Mouse (Mus musculus): Measurements from ENCODE around the gene Sv2b.
"Not testable (repeated sequence)": the region's sequence is repeated elsewhere in the genome, so short reads cannot be mapped to it uniquely, and the experiment has no call there.

The Sv2b gene

GRCm38 (mm10) chr7:75308457-75309312 is at the start of gene Sv2b:
TSS of gene Sv2b (minus strand) at chr7:75309262.
- ATAC-seq (ENCODE audit: insufficient number of reproducible peaks, low FRiP score, low TSS enrichment) = peak; percentile 56

GRCm38 (mm10) chr7:75358284-75358851 is 49.3 kb upstream of the Sv2b start:
- no peak for ATAC-seq (ENCODE audit: insufficient number of reproducible peaks, low FRiP score, low TSS enrichment)

- ATAC-seq (ENCODE audit: insufficient number of reproducible peaks, low FRiP score, low TSS enrichment) = no peak
These were observed 46.5 kb upstream of the Sv2b start for GRCm38 (mm10) chr7:75355521-75355920.

- no peak for ATAC-seq (ENCODE audit: insufficient number of reproducible peaks, low FRiP score, low TSS enrichment)
These were observed 43.8 kb upstream of the Sv2b start for GRCm38 (mm10) chr7:75352777-75353374.

- no peak for ATAC-seq (ENCODE audit: insufficient number of reproducible peaks, low FRiP score, low TSS enrichment)
These were observed 41.1 kb upstream of the Sv2b start for GRCm38 (mm10) chr7:75350172-75350571.

- no peak for ATAC-seq (ENCODE audit: insufficient number of reproducible peaks, low FRiP score, low TSS enrichment)
These were observed 23.2 kb upstream of the Sv2b start for GRCm38 (mm10) chr7:75332311-75332710.

- peak; percentile 99 for ATAC-seq (ENCODE audit: insufficient number of reproducible peaks, low FRiP score, low TSS enrichment)
These were observed 20.7 kb upstream of the Sv2b start for GRCm38 (mm10) chr7:75329740-75330142.

GRCm38 (mm10) chr7:75328721-75329362 is 19.8 kb upstream of the Sv2b start:
- no peak for ATAC-seq (ENCODE audit: insufficient number of reproducible peaks, low FRiP score, low TSS enrichment)

GRCm38 (mm10) chr7:75325273-75325672 is 16.2 kb upstream of the Sv2b start:
- ATAC-seq (ENCODE audit: insufficient number of reproducible peaks, low FRiP score, low TSS enrichment) = no peak

- not testable (repeated sequence) for ATAC-seq (ENCODE audit: insufficient number of reproducible peaks, low FRiP score, low TSS enrichment)
These were observed 13.7 kb upstream of the Sv2b start for GRCm38 (mm10) chr7:75322742-75323141.

GRCm38 (mm10) chr7:75320009-75320408 is 10.9 kb upstream of the Sv2b start:
- no peak for ATAC-seq (ENCODE audit: insufficient number of reproducible peaks, low FRiP score, low TSS enrichment)

- ATAC-seq (ENCODE audit: insufficient number of reproducible peaks, low FRiP score, low TSS enrichment) = no peak
These were observed 9.3 kb upstream of the Sv2b start for GRCm38 (mm10) chr7:75318320-75318719.

GRCm38 (mm10) chr7:75314873-75315272 is 5.8 kb upstream of the Sv2b start:
- ATAC-seq (ENCODE audit: insufficient number of reproducible peaks, low FRiP score, low TSS enrichment) = no peak

GRCm38 (mm10) chr7:75309570-75309969 is 508 bp upstream of the Sv2b start:
- ATAC-seq (ENCODE audit: insufficient number of reproducible peaks, low FRiP score, low TSS enrichment) = no peak

- no peak for ATAC-seq (ENCODE audit: insufficient number of reproducible peaks, low FRiP score, low TSS enrichment)
These were observed 964 bp downstream of the Sv2b start for GRCm38 (mm10) chr7:75308140-75308456.

GRCm38 (mm10) chr7:75307570-75308087 is 1.4 kb downstream of the Sv2b start:
- ATAC-seq (ENCODE audit: insufficient number of reproducible peaks, low FRiP score, low TSS enrichment) = 0 out of 2 replicates have a peak, but pooled peaks have one; percentile 3

- ATAC-seq (ENCODE audit: insufficient number of reproducible peaks, low FRiP score, low TSS enrichment) = no peak
These were observed 3.1 kb downstream of the Sv2b start for GRCm38 (mm10) chr7:75305901-75306465.

GRCm38 (mm10) chr7:75302523-75303215 is 6.4 kb downstream of the Sv2b start:
- ATAC-seq (ENCODE audit: insufficient number of reproducible peaks, low FRiP score, low TSS enrichment) = no peak

GRCm38 (mm10) chr7:75299245-75299644 is 9.8 kb downstream of the Sv2b start:
- ATAC-seq (ENCODE audit: insufficient number of reproducible peaks, low FRiP score, low TSS enrichment) = peak; percentile 89

GRCm38 (mm10) chr7:75296688-75297119 is 12.4 kb downstream of the Sv2b start:
- no peak for ATAC-seq (ENCODE audit: insufficient number of reproducible peaks, low FRiP score, low TSS enrichment)
